Mouse (Mus musculus) kidney, adult 8-10 months (tissue): Measurements from ENCODE around the gene Siva1.

Experiments
- DNase-seq, 2 experiments: peaks; one replicate each; pipeline ENCODE4 v3.0.0; 2022

Gene Siva1

DNA sequence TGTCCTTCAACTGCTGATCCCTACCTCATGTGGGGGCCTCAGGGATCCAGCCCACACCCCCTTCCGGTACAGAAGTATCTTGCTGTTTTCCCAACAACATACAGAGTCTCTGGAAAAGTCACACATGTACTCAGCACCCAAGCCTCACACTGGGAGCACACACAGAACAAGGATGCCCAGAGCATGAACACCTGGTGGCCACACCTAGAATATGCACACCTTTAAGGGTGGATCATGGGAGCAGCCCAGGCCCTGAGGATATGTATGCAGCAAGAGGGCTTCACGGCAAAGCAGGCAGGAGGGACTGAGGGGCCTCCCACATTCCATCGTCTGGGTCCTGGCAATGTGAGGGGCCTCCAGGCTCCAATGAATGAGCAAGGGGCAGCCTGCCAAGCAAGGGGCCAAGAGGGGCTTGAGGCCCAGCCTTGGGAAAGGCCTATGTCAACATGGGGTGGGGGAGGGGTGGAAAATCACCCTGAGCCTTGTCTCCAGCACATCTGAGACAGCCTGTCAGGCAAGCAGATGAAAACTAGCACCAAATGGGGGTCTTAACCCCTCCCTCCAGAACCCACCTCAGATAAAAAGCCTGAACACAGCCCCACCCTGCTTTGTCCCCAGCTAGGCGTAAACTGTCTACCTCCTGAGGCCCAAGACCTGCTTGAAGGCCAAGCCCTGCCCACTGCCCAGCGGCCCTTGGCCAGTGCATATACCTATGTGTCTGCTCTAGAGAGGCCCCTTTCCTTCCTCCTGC, 16.3 kb downstream of the Siva1 start:
- no peak for DNase-seq

- DNase-seq = no peak
These were observed 16.8 kb downstream of the Siva1 start for GRCm38 (mm10) chr12:112661327-112661605.

DNA sequence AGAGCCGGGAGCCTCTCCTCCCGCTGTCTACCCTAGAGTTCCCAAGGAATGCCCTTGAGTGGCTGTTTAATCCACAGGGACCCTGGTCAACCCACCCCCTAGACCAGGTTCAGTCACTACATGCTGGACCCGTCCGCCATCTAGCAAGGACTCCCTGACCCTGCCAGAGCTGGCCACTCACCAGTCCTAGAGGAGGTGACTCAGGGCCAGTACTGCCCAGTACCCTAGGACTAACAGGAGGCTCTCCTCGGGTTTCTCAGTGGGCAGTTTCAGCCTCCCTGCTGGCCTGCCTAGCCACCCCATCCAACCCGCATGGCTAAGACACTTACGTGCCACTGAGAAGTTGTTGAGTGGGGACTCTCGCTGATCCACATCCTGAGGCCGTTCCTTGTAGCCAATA, 17.4 kb downstream of the Siva1 start:
- DNase-seq = no peak

DNA sequence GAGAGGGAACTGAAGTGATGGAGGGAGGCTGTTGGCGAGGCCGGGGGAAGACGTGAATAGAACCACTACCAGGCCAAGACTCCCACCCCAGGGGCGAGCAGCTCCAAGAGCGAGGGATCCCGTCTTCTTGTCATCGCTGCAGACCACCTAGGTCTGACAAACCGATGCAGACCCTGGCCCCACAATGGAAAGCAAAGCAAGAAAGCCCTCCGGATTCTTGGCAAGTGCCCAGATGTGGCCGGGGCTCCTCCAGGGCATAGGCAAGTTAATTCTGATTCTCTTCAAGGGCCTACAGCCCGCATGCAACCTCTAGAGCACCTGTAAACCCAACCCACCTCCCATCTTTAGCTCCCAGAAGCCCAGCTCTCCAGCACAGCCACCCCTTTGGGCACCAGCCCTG, 18.8 kb downstream of the Siva1 start:
- DNase-seq = no peak

GRCm38 (mm10) chr12:112663716-112664115, 19.2 kb downstream of the Siva1 start:
- DNase-seq = no peak

DNA sequence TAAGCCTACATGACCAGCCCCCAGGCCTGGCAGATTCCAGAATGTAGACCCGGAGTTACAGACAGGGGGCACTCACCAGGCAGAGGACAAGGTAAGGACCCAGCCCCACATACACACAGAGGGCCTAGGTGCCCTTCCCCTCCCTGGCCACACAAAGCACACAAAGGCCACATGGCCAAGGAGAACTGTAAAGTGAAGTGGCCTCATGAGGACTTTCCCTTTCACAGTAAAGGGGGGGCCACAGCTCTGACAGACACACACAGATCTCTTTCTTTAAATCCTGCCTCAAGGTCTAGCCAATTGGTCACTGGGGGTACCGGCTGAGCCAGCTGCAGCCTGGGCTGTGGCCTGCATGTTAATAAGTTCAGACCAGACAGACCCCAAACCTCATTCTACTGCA, 19.6 kb downstream of the Siva1 start:
- DNase-seq = no peak

- DNase-seq = no peak
These were observed 20.2 kb downstream of the Siva1 start for GRCm38 (mm10) chr12:112664656-112665055.

DNA sequence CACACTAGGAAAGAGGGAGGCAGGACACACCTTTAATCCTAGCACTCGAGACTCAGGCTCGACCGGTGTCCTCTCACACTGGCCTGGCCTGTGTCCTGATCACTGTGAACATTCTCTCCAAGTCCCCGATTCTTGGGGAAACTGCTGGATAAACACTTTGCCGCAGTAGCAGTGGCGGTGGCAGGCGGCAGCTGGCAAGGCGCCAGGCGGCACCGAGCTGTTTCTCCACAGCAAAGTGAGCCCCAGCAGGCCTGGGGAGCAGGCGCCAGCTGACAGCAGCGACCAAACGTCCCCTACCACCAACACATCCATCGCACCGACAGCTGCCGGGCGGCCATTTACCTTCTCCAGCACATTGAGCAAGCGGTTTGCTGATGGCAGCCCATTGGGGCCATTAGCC, 21.0 kb downstream of the Siva1 start:
- peak; percentile 36 to 45 for DNase-seq

- DNase-seq = no peak
These were observed 21.5 kb downstream of the Siva1 start for GRCm38 (mm10) chr12:112665881-112666544.

- DNase-seq = no peak
These were observed 23.3 kb downstream of the Siva1 start for GRCm38 (mm10) chr12:112667619-112668297.

DNA sequence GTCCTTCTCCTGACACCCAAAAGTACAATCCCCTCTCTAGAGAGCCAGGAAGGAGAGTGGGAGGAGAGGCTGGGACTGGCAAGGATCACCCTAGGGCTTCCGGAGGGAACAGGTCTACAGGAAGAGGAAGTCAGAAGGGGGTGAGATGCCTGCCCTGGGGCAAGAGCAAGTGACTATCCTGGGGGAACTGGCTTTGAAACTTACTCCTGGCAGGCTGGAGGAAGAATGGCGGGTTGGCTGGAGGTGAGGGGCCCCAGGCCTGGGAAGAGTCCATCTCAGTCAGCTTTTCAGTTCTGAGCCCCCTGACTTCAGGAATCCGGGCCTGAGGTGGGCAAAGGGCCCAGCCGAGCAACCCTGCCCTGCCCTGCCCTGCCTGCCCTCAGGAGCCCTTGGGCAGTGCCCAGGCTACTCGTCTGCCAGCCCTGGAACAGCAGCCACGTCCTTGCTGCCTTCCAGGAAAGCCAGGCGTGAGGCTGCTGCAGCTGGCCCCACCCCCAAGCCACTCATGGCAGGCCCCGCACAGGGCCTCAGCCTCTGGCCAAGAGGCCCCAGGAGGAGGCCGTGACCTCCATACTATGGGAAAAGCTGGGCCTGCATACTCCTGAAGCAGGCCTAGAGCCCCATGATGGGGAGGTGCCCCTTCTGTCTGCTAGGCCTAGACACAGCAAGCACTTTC, 26.4 kb downstream of the Siva1 start:
- DNase-seq = no peak

- no peak for DNase-seq
These were observed 27.4 kb downstream of the Siva1 start for GRCm38 (mm10) chr12:112671891-112672290.

DNA sequence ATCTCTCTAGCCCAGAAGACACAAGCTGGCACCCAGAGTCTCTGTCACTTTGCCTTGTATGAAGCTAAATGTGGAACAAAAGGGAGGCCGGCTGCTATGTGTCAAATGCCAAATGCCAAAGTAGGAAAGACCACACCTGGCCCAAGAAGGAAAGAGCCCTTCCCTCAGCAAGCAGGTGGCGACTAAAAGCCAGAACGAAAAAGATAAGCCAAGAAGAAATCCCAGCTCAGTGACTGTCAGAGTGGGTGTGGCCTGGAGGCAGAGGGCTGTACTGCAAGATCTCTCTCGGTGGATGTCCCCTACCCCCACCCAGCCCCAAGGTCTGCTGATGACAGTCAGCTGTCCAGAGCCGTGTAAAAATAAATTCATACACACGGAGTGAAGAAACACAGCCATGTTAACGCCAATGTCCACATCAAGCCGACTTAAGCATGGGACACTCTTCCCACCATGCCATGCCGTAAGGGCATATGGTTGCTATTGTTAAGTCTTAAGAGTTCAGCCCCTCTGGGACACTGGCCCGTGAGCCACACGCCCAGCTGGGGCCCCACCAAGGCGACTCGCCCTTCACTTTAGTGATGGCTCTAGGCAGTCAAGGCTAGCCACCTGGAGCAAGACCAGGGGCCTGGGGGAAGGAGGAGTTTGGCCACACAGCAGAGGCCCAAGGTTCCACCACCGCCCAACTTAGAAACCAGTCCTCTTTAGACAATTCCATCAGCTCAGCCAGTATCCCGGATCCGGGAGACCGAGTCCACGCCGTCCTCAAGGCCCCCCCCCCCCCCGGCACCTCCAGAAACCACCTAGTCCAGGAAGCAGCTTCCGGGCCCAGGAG, 28.5 kb downstream of the Siva1 start:
- no peak for DNase-seq

GRCm38 (mm10) chr12:112673576-112674091, 29.2 kb downstream of the Siva1 start:
- DNase-seq = peak; percentile 30 to 36

DNA sequence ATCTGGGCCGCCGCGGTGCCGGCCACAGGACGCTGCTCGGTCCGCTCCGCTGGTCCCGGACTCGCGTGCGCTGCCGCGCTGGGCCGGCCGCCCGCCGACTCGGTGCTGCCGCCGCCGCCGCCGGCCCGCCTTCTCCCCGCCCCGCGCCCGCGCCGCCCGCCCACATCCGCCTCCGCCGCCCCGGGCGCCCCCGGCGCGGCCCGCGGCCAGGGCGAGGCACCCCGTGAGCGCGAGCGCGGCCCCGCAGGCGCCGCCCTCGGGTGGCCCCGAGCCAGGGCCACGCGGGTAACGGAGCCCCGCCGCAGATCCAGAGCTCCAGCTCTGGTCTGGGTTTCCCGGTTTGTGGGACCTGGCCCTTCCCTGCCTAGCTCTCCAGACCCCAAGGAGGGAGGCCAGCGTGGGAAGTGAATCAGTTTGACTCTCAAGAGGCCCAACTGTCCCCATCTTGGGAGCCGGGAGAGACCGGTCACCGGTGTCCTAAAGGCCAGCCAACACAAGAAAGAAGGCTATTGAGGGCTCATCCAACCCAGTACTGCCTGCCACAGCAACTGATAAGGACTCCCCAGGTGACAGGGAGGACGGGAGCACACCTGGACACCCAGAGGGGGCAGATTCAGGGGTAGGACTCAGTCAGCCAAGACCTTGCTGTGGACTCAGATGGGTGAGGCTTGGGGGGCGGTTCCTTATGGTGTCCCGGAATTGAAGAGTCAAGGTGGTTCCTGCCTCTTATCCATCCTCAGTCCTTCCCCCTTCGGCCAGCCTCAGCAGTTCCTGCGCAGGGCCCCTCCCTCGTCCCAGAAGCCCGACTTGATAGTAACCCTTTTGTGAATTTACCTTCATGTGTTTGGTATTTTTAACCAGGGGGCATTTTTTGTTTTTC, 29.9 kb downstream of the Siva1 start, which contains the start of gene Akt1:
TSS of gene Akt1 (minus strand) at position 753 of the 880 bp plus-strand sequence.
- peak; percentile 39 to 55 for DNase-seq

- DNase-seq = peak; percentile 72 to 87
These were observed 31.0 kb downstream of the Siva1 start for GRCm38 (mm10) chr12:112675245-112676035.

GRCm38 (mm10) chr12:112677076-112677475, 32.6 kb downstream of the Siva1 start:
- no peak for DNase-seq

- no peak for DNase-seq
These were observed 33.6 kb downstream of the Siva1 start for GRCm38 (mm10) chr12:112677943-112678554.

- DNase-seq = peak; percentile 40 to 44
These were observed 34.1 kb downstream of the Siva1 start, which contains the start of gene Zbtb42 for GRCm38 (mm10) chr12:112678555-112679026. TSS of gene Zbtb42 (plus strand) at chr12:112678828.
